ENCODE assay signal across 25 mouse cellular contexts in genomic region chr6:66493685-66494084, GRCm38 (mm10).
"Had no signal": no experiment of that assay in that cellular context is flagged by ENCODE, and none has a peak within 500 bp of the region (broad histone marks: within the 10 kb centered on the region; RNA-seq: fewer than 3 reads in every experiment).

No protein-coding gene starts in this region.

- H3K9me3 ChIP-seq: heart, embryonic 10.5 days; hindbrain, embryonic 10.5 days; hindbrain, embryonic 12.5 days; intestine, embryonic 15.5 days; limb, embryonic 13.5 days; limb, embryonic 15.5 days had no signal

- ATAC-seq: hindbrain, embryonic 16.5 days; inflammation-experienced regulatory T-cells, adult 6 months; intestine, embryonic 15.5 days; intestine, postnatal 0 days had no signal

- H3K27ac ChIP-seq: gastrocnemius, adult 2 months; heart, embryonic 10.5 days; hindbrain, embryonic 10.5 days; hindbrain, embryonic 12.5 days; hindbrain, embryonic 14.5 days; intestine, embryonic 15.5 days; layer of hippocampus, adult 2 months; left cerebral cortex, adult 2 months; limb, embryonic 13.5 days; limb, embryonic 15.5 days had no signal

- H3K36me3 ChIP-seq: heart, embryonic 10.5 days; heart, embryonic 12.5 days; hindbrain, embryonic 10.5 days; hindbrain, embryonic 12.5 days; intestine, embryonic 15.5 days; limb, embryonic 13.5 days; limb, embryonic 15.5 days had no signal

- H3K27me3 ChIP-seq: heart, embryonic 12.5 days; hindbrain, embryonic 12.5 days; intestine, embryonic 15.5 days; limb, embryonic 13.5 days; limb, embryonic 15.5 days had no signal

- H3K4me2 ChIP-seq: heart, embryonic 12.5 days; hindbrain, embryonic 12.5 days; hindbrain, embryonic 14.5 days; intestine, embryonic 15.5 days; limb, embryonic 13.5 days; limb, embryonic 15.5 days had no signal

- DNase-seq: gastrocnemius, adult 2 months; gastrocnemius, postnatal 10 days; gastrocnemius, postnatal 25 days; heart, adult 18-20 months; heart, postnatal 10 days; heart, postnatal 4 days; kidney, adult 18-20 months; kidney, adult 8-10 months; kidney, postnatal 10 days; kidney, postnatal 25 days; kidney, postnatal 4 days; left cerebral cortex, postnatal 4 days had no signal

- H3K4me1 ChIP-seq: heart, embryonic 10.5 days; heart, embryonic 12.5 days; hindbrain, embryonic 10.5 days; hindbrain, embryonic 12.5 days; intestine, embryonic 15.5 days; limb, embryonic 13.5 days; limb, embryonic 15.5 days had no signal

- H3K9ac ChIP-seq: heart, embryonic 12.5 days; hindbrain, embryonic 12.5 days; hindbrain, embryonic 14.5 days; intestine, embryonic 15.5 days; limb, embryonic 13.5 days; limb, embryonic 15.5 days had no signal

- H3K4me3 ChIP-seq: gastrocnemius, adult 2 months; heart, embryonic 10.5 days; heart, embryonic 12.5 days; hindbrain, embryonic 10.5 days; hindbrain, embryonic 12.5 days; intestine, embryonic 15.5 days; layer of hippocampus, adult 2 months; left cerebral cortex, adult 2 months; limb, embryonic 13.5 days; limb, embryonic 15.5 days had no signal
